Mouse (Mus musculus) liver, adult 2 months (tissue): ENCODE results near the gene Vps13d. TPM values are rescaled to one million over a fixed set of nuclear protein-coding genes. Genes with fewer than 3 reads are reported as not detected.
A peak's percentile ranks its signal among the peaks of the same experiment; 100 is the strongest.

Source experiments
- DNase-seq: peaks from one replicate; pipeline ENCODE4 v3.0.0-alpha.2; 2011; ENCODE audit warnings: low read depth, low spot score; ENCODE audit errors: extremely low read depth
- H3K27ac ChIP-seq: fragments of 200-500 bp; replicated peaks from 2 replicates; pipeline ENCODE4 v1.5.1; 2012; ENCODE audit warnings: low read depth, mild to moderate bottlenecking, control low read depth, inconsistent platforms, low read length; ENCODE audit not compliant: insufficient read depth
- H3K27me3 ChIP-seq: fragments of 200-500 bp; 2 replicates; pipeline ENCODE4 v1.6.1; 2012; ENCODE audit warnings: mild to moderate bottlenecking, moderate library complexity, low read length, inconsistent platforms; ENCODE audit not compliant: control insufficient read depth, insufficient read depth
- H3K36me3 ChIP-seq: fragments of 200-500 bp; 2 replicates; pipeline ENCODE4 v1.6.1; 2012; ENCODE audit warnings: low read length, inconsistent platforms; ENCODE audit not compliant: control insufficient read depth, insufficient read depth
- H3K4me1 ChIP-seq: fragments of 200-500 bp; 2 replicates; pipeline ENCODE4 v1.6.1; 2011; ENCODE audit warnings: low read length; ENCODE audit not compliant: control insufficient read depth, insufficient read depth
- H3K4me3 ChIP-seq: fragments of 200-500 bp; 2 replicates; pipeline ENCODE4 v1.5.1; 2011; ENCODE audit warnings: low read depth, mild to moderate bottlenecking, control low read depth, low read length, moderate library complexity; ENCODE audit not compliant: insufficient read depth
- H3K79me2 ChIP-seq: fragments of 200-500 bp; 2 replicates; pipeline ENCODE4 v1.6.1; 2012; ENCODE audit warnings: inconsistent platforms, mild to moderate bottlenecking, low read length, moderate library complexity; ENCODE audit not compliant: control insufficient read depth, insufficient read depth
- H3K9ac ChIP-seq: fragments of 200-500 bp; 2 replicates; pipeline ENCODE4 v1.6.1; 2012; ENCODE audit warnings: low read depth, mild to moderate bottlenecking, control low read depth, inconsistent platforms, low read length
- CTCF ChIP-seq: fragments of 200-500 bp; IDR thresholded peaks from 2 replicates; pipeline ENCODE4 v1.5.1; 2011; ENCODE audit warnings: low read depth, low read length, control low read depth
- POLR2A ChIP-seq: fragments of 200-500 bp; IDR thresholded peaks from 2 replicates; pipeline ENCODE4 v1.6.1; 2011; ENCODE audit warnings: low read length, control low read depth; ENCODE audit not compliant: insufficient read depth; ENCODE audit errors: extremely low read depth
- WGBS: fragments of 180-500 bp; shearing (Covaris S2); methylation state at CpG from one replicate; pipeline ENCODE4 v1.1.7; 2018; 5-methylcytosine and 5-hydroxymethylcytosine counted together
- polyA plus RNA-seq: library from polyadenylated mRNA; depleted of rRNA; stranded (reverse); fragments of >200 nt; gene quantifications from 2 replicates; pipeline ENCODE4 v1.2.3, GENCODE M21; 2012
- total RNA-seq: library from RNA; depleted of rRNA; stranded (reverse); fragments of >200 nt; gene quantifications from 2 replicates; pipeline ENCODE4 v1.2.3, GENCODE M21; 2014

Gene Vps13d
- total and polyA plus RNA-seq, 2 experiments = 11.6 to 32.4 TPM

- Histone ChIP-seq H3K79me2 (no peaks in the 10 kb centered on the region), H3K4me3 (no peak overlapping the region), H3K4me1 (peaks cover 17% of the 10 kb centered on the region), H3K27me3 (no peaks in the 10 kb centered on the region), H3K36me3 (peaks cover 6% of the 10 kb centered on the region), H3K27ac (no peak overlapping the region), H3K9ac (no peak overlapping the region)
- 98% methylated on average over 2 of the region's 2 CpGs for WGBS
- TF ChIP-seq CTCF (no peak), POLR2A (no peak)
- DNase-seq = no peak
Observed at GRCm38 (mm10) chr4:144975505-144975904, 219.3 kb downstream of the Vps13d start.

- Histone ChIP-seq H3K27me3 (no peaks in the 10 kb centered on the region), H3K79me2 (no peaks in the 10 kb centered on the region), H3K36me3 (peaks cover 10% of the 10 kb centered on the region), H3K9ac (no peak overlapping the region), H3K27ac (no peak overlapping the region), H3K4me3 (no peak overlapping the region), H3K4me1 (peaks cover 17% of the 10 kb centered on the region)
- DNase-seq = no peak
- TF ChIP-seq CTCF = no peak
- no peak for TF ChIP-seq POLR2A
- WGBS = 71% methylated on average over 3 of the region's 3 CpGs
Observed at GRCm38 (mm10) chr4:144974458-144974857, 220.3 kb downstream of the Vps13d start.

GRCm38 (mm10) chr4:144972948-144973720 is 221.7 kb downstream of the Vps13d start:
- H3K9ac ChIP-seq = no peak overlapping the region
- no peak overlapping the region for H3K4me3 ChIP-seq
- peak overlapping the region; percentile 61; the same call in 1 of the 2 replicates for H3K27ac ChIP-seq
- TF ChIP-seq POLR2A = no peak
- no peak for TF ChIP-seq CTCF
- H3K27me3 ChIP-seq = no peaks in the 10 kb centered on the region
- 35% methylated on average over 6 of the region's 6 CpGs for WGBS
- DNase-seq = peak; percentile 83
- no peaks in the 10 kb centered on the region for H3K79me2 ChIP-seq
- H3K4me1 ChIP-seq = peaks cover 17% of the 10 kb centered on the region
- peaks cover 16% of the 10 kb centered on the region for H3K36me3 ChIP-seq

GRCm38 (mm10) chr4:144971048-144971447 is 223.8 kb downstream of the Vps13d start:
- Histone ChIP-seq H3K27me3 (no peaks in the 10 kb centered on the region), H3K9ac (no peak overlapping the region), H3K27ac (no peak overlapping the region), H3K4me1 (peaks cover 10% of the 10 kb centered on the region), H3K4me3 (no peak overlapping the region), H3K79me2 (no peaks in the 10 kb centered on the region), H3K36me3 (peaks cover 26% of the 10 kb centered on the region)
- WGBS = 86% methylated on average over 2 of the region's 2 CpGs
- TF ChIP-seq CTCF = no peak
- TF ChIP-seq POLR2A = no peak
- no peak for DNase-seq

DNA sequence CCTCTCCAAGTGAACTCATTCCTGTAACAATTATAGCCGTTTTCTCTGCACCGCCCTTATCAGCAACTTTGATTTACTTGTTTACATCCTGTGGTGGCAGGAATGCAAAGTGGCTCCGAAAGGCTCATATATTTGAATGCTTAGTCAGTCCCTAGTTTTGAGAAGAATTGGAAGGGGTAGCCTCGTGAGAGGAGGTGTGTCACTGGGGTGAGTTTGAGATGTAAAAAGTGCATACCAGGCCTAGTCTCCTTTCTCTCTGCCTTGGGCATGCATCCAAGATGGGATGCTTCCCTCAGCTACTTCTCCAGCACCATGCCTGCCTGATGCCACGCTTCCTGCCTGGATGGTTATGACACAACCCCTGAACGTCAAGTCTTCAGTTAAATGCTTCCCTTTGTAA is 225.8 kb downstream of the Vps13d start:
- Histone ChIP-seq H3K27ac (no peak overlapping the region), H3K4me3 (no peak overlapping the region), H3K9ac (no peak overlapping the region), H3K36me3 (peaks cover 27% of the 10 kb centered on the region), H3K27me3 (no peaks in the 10 kb centered on the region), H3K79me2 (no peaks in the 10 kb centered on the region), H3K4me1 (peaks cover 10% of the 10 kb centered on the region)
- WGBS = 63% methylated on average over 6 of the region's 6 CpGs
- no peak for DNase-seq
- TF ChIP-seq POLR2A (no peak), CTCF (no peak)

DNA sequence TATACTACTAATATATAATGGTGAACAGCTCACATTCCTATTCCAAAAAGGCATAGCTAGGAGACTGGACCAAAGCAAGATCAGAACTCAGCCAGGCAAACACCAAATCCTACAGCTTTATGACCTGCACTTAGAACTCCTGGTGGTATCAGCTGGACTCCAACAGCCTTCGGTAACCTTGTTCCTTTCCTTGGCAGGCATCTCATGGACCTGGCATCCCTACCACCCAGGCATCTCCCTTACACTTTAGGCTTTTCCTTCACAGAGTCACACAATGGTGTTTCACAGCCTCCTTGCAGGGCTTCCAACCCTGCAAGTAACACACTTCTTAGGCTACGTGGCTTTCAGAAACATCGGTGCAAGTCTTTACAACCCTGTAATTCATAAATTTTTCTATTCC is 226.4 kb downstream of the Vps13d start:
- H3K27me3 ChIP-seq = no peaks in the 10 kb centered on the region
- whole genome bisulfite sequencing = 76% methylated on average over 3 of the region's 3 CpGs
- DNase-seq = no peak
- H3K9ac ChIP-seq = no peak overlapping the region
- H3K4me3 ChIP-seq = no peak overlapping the region
- H3K79me2 ChIP-seq = no peaks in the 10 kb centered on the region
- peaks cover 8% of the 10 kb centered on the region for H3K4me1 ChIP-seq
- H3K36me3 ChIP-seq = peaks cover 26% of the 10 kb centered on the region
- H3K27ac ChIP-seq = no peak overlapping the region
- no peak for TF ChIP-seq CTCF
- TF ChIP-seq POLR2A = no peak
